Mouse (Mus musculus): Measurements from ENCODE around the gene Myoz2. TPM values are rescaled to one million over a fixed set of nuclear protein-coding genes. Genes with fewer than 3 reads are reported as not detected.

Myoz2 gene
- polyA plus RNA-seq, 1 experiment from 2014 or later: 24.0 TPM

GRCm38 (mm10) chr3:122996968-122997367 is 37.8 kb downstream of the Myoz2 start:
- Histone ChIP-seq H3K4me1 (no peaks in the 10 kb centered on the region), H3K4me3 (no peak overlapping the region), H3K27me3 (ENCODE audit: insufficient read depth, poor library complexity, severe bottlenecking) (no peaks in the 10 kb centered on the region), H3K27ac (no peak overlapping the region), H3K36me3 (0 out of 2 replicates have a peak, but pooled peaks cover 4% of the 10 kb centered on the region), H3K9me3 (no peaks in the 10 kb centered on the region)
- WGBS: 73% methylated on average over 1 of the region's 1 CpGs
- no peak for DNase-seq (ENCODE audit: low spot score)

- 72% methylated on average over 11 of the region's 11 CpGs for WGBS
- Histone ChIP-seq H3K27ac (0 out of 2 replicates have a peak overlapping the region, but pooled peaks have one; percentile 100), H3K4me1 (peaks cover 27% of the 10 kb centered on the region), H3K9me3 (no peaks in the 10 kb centered on the region), H3K4me3 (no peak overlapping the region), H3K27me3 (ENCODE audit: insufficient read depth, poor library complexity, severe bottlenecking) (no peaks in the 10 kb centered on the region), H3K36me3 (no peaks in the 10 kb centered on the region)
- no peak for DNase-seq (ENCODE audit: low spot score)
Observed at GRCm38 (mm10) chr3:122986906-122987305, 47.9 kb downstream of the Myoz2 start.

- Histone ChIP-seq H3K4me3 (0 out of 2 replicates have a peak overlapping the region, but pooled peaks have one; percentile 2), H3K27me3 (ENCODE audit: insufficient read depth, poor library complexity, severe bottlenecking) (no peaks in the 10 kb centered on the region), H3K36me3 (no peaks in the 10 kb centered on the region), H3K27ac (peak overlapping the region; percentile 100; the same call in 1 of the 2 replicates), H3K9me3 (no peaks in the 10 kb centered on the region), H3K4me1 (peaks cover 27% of the 10 kb centered on the region)
- WGBS: 3% methylated on average over 1 of the region's 1 CpGs
- DNase-seq (ENCODE audit: low spot score): no peak
Observed at GRCm38 (mm10) chr3:122986386-122986785, 48.4 kb downstream of the Myoz2 start.

GRCm38 (mm10) chr3:122985183-122985944 is 49.5 kb downstream of the Myoz2 start:
- H3K27ac ChIP-seq: peak overlapping the region; percentile 100
- no peaks in the 10 kb centered on the region for H3K36me3 ChIP-seq
- no peaks in the 10 kb centered on the region for H3K27me3 ChIP-seq (ENCODE audit: insufficient read depth, poor library complexity, severe bottlenecking)
- DNase-seq (ENCODE audit: low spot score): no peak
- 26% methylated on average over 13 of the region's 13 CpGs for WGBS
- peak overlapping the region; percentile 79 for H3K4me3 ChIP-seq
- H3K4me1 ChIP-seq: peaks cover 27% of the 10 kb centered on the region
- H3K9me3 ChIP-seq: no peaks in the 10 kb centered on the region

GRCm38 (mm10) chr3:122984249-122985182 is 50.3 kb downstream of the Myoz2 start, which contains the start of gene Usp53:
Gene Usp53 (minus strand): TSS chr3:122984510.
- peak within 1 kb of the TSS; percentile 100 for H3K27ac ChIP-seq
- WGBS: under 1% methylated on average over 94 of the region's 94 CpGs

GRCm38 (mm10) chr3:122983849-122984248 is 51.0 kb downstream of the Myoz2 start:
- Histone ChIP-seq H3K36me3 (peaks cover 4% of the 10 kb centered on the region; the same call in 1 of the 2 replicates), H3K27ac (peak overlapping the region; percentile 100), H3K4me1 (peaks cover 22% of the 10 kb centered on the region), H3K4me3 (peak overlapping the region; percentile 79), H3K9me3 (no peaks in the 10 kb centered on the region), H3K27me3 (ENCODE audit: insufficient read depth, poor library complexity, severe bottlenecking) (no peaks in the 10 kb centered on the region)
- WGBS: under 1% methylated on average over 30 of the region's 30 CpGs
- DNase-seq (ENCODE audit: low spot score): no peak

More at GRCm38 (mm10) chr3:122984249-122985182, 50.3 kb downstream of the Myoz2 start, which contains the start of gene Usp53:
- DNase-seq (ENCODE audit: low spot score): peak; percentile 98
- H3K36me3 ChIP-seq: no peaks in the 10 kb centered on the region
- no peaks in the 10 kb centered on the region for H3K27me3 ChIP-seq (ENCODE audit: insufficient read depth, poor library complexity, severe bottlenecking)
- peaks cover 22% of the 10 kb centered on the region for H3K4me1 ChIP-seq
- no peaks in the 10 kb centered on the region for H3K9me3 ChIP-seq
- peak within 1 kb of the TSS; percentile 79 for H3K4me3 ChIP-seq

GRCm38 (mm10) chr3:122975964-122976363 is 58.9 kb downstream of the Myoz2 start:
- no peaks in the 10 kb centered on the region for H3K9me3 ChIP-seq

GRCm38 (mm10) chr3:122975363-122975762 is 59.5 kb downstream of the Myoz2 start:
- H3K27me3 ChIP-seq (ENCODE audit: insufficient read depth, poor library complexity, severe bottlenecking): no peaks in the 10 kb centered on the region
- no peak overlapping the region for H3K27ac ChIP-seq
- 78% methylated on average over 4 of the region's 4 CpGs for WGBS
- H3K4me3 ChIP-seq: no peak overlapping the region
- DNase-seq (ENCODE audit: low spot score): no peak
- peaks cover 9% of the 10 kb centered on the region; the same call in 1 of the 2 replicates for H3K36me3 ChIP-seq
- H3K9me3 ChIP-seq: no peaks in the 10 kb centered on the region
- peaks cover 11% of the 10 kb centered on the region; the same call in 1 of the 2 replicates for H3K4me1 ChIP-seq

More at GRCm38 (mm10) chr3:122975964-122976363, 58.9 kb downstream of the Myoz2 start:
- WGBS: 88% methylated on average over 1 of the region's 1 CpGs
- Histone ChIP-seq H3K27me3 (ENCODE audit: insufficient read depth, poor library complexity, severe bottlenecking) (no peaks in the 10 kb centered on the region), H3K4me3 (no peak overlapping the region), H3K4me1 (peaks cover 11% of the 10 kb centered on the region; the same call in 1 of the 2 replicates), H3K27ac (0 out of 2 replicates have a peak overlapping the region, but pooled peaks have one; percentile 11), H3K36me3 (peaks cover 9% of the 10 kb centered on the region; the same call in 1 of the 2 replicates)
- DNase-seq (ENCODE audit: low spot score): no peak

- Histone ChIP-seq H3K4me3 (no peak overlapping the region), H3K4me1 (peaks cover 11% of the 10 kb centered on the region; the same call in 1 of the 2 replicates), H3K27me3 (ENCODE audit: insufficient read depth, poor library complexity, severe bottlenecking) (no peaks in the 10 kb centered on the region), H3K36me3 (peaks cover 9% of the 10 kb centered on the region; the same call in 1 of the 2 replicates), H3K9me3 (no peaks in the 10 kb centered on the region), H3K27ac (no peak overlapping the region)
- 83% methylated on average over 3 of the region's 3 CpGs for WGBS
- DNase-seq (ENCODE audit: low spot score): no peak
Observed at GRCm38 (mm10) chr3:122974833-122975232, 60.0 kb downstream of the Myoz2 start.

GRCm38 (mm10) chr3:122972126-122972822 is 62.5 kb downstream of the Myoz2 start:
- 72% methylated on average over 3 of the region's 3 CpGs for WGBS
- no peaks in the 10 kb centered on the region for H3K27me3 ChIP-seq (ENCODE audit: insufficient read depth, poor library complexity, severe bottlenecking)
- no peak for DNase-seq (ENCODE audit: low spot score)
- H3K36me3 ChIP-seq: peaks cover 8% of the 10 kb centered on the region
- no peak overlapping the region for H3K27ac ChIP-seq
- H3K9me3 ChIP-seq: no peaks in the 10 kb centered on the region
- peaks cover 11% of the 10 kb centered on the region; the same call in 1 of the 2 replicates for H3K4me1 ChIP-seq
- H3K4me3 ChIP-seq: no peak overlapping the region

- H3K27ac ChIP-seq: no peak overlapping the region
- no peaks in the 10 kb centered on the region for H3K27me3 ChIP-seq (ENCODE audit: insufficient read depth, poor library complexity, severe bottlenecking)
- no peak overlapping the region for H3K4me3 ChIP-seq
- H3K36me3 ChIP-seq: peaks cover 10% of the 10 kb centered on the region
- WGBS: 90% methylated on average over 9 of the region's 9 CpGs
- no peaks in the 10 kb centered on the region for H3K9me3 ChIP-seq
- 0 out of 2 replicates have a peak, but pooled peaks cover under 1% of the 10 kb centered on the region for H3K4me1 ChIP-seq
- no peak for DNase-seq (ENCODE audit: low spot score)
Observed at GRCm38 (mm10) chr3:122968391-122968790, 66.4 kb downstream of the Myoz2 start.

- WGBS: 87% methylated on average over 5 of the region's 5 CpGs
- Histone ChIP-seq H3K9me3 (no peaks in the 10 kb centered on the region), H3K4me1 (no peaks in the 10 kb centered on the region), H3K27ac (no peak overlapping the region), H3K4me3 (no peak overlapping the region), H3K36me3 (peaks cover 26% of the 10 kb centered on the region), H3K27me3 (ENCODE audit: insufficient read depth, poor library complexity, severe bottlenecking) (no peaks in the 10 kb centered on the region)
- DNase-seq (ENCODE audit: low spot score): no peak
Observed at GRCm38 (mm10) chr3:122964301-122964700, 70.5 kb downstream of the Myoz2 start.
